Mouse (Mus musculus) limb, embryonic 10.5 days (tissue): ENCODE data around the gene Epha10. TPM values are rescaled to one million over a fixed set of nuclear protein-coding genes. Genes with fewer than 3 reads are reported as not detected.
A peak's percentile ranks its signal among the peaks of the same experiment; 100 is the strongest.

Source experiments
- DNase-seq: peaks from one replicate; pipeline ENCODE4 v3.0.0-alpha.2; 2017; ENCODE audit warnings: low spot score
- H3K27ac ChIP-seq: fragments of 300-500 bp; sonication (generic); 2 replicates; pipeline ENCODE4 v1.5.1; 2016; ENCODE audit warnings: mild to moderate bottlenecking
- H3K27me3 ChIP-seq: fragments of 300-500 bp; sonication (generic); 2 replicates; pipeline ENCODE4 v1.6.1; 2016; ENCODE audit warnings: low read depth, mild to moderate bottlenecking; ENCODE audit not compliant: poor library complexity, severe bottlenecking
- H3K36me3 ChIP-seq: fragments of 300-500 bp; sonication (generic); 2 replicates; pipeline ENCODE4 v1.6.1; 2016; ENCODE audit warnings: mild to moderate bottlenecking, moderate library complexity
- H3K4me1 ChIP-seq: fragments of 300-500 bp; sonication (generic); 2 replicates; pipeline ENCODE4 v1.6.1; 2016
- H3K4me3 ChIP-seq: fragments of 300-500 bp; sonication (generic); 2 replicates; pipeline ENCODE4 v1.5.1; 2016; ENCODE audit warnings: mild to moderate bottlenecking, moderate library complexity
- H3K9me3 ChIP-seq: fragments of 300-500 bp; sonication (generic); replicated peaks from 2 replicates; pipeline ENCODE4 v1.6.1; 2016; ENCODE audit warnings: mild to moderate bottlenecking
- WGBS: fragments of 180-500 bp; shearing (Covaris S2); methylation state at CpG from one replicate; pipeline ENCODE4 v1.1.7; 2016; 5-methylcytosine and 5-hydroxymethylcytosine counted together
- polyA plus RNA-seq: library from polyadenylated mRNA; unstranded; fragments of >200 nt; fragmentation: Nextera tagmentation; extraction: Ambion mirVana; gene quantifications from 2 replicates; pipeline ENCODE4 v1.2.1, GENCODE M21; 2016

Gene Epha10
- polyA plus RNA-seq: 0.05 and 0.06 TPM in 2 replicates

DNA sequence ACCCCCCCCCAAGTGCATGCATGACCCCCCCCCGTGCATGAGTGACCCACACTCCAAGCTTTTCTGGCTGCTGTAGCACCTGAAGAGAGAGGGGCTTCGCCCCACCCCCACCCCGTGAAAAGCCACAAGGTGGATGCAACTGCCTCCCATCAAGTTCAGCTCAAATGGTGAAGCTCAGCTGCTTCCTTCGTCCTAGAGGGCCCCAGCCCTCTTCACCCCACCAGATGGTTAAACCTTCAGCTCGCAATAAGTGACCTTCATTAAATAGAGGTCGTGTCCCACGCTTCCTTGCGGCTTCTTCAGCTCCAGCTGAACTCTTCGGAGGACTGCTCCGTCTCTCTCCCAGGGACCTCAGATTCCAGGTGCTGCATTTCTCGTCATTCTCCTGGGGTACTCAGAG, at the start of gene Epha10:
Epha10 (plus strand) TSS at position 301 of the 400 bp plus-strand sequence.
- Histone ChIP-seq H3K4me1 (peaks cover 20% of the 10 kb centered on the region), H3K36me3 (no peaks in the 10 kb centered on the region), H3K27me3 (peaks cover 71% of the 10 kb centered on the region), H3K27ac (no peak within 1 kb of the TSS), H3K4me3 (peak within 1 kb of the TSS; percentile 53), H3K9me3 (no peaks in the 10 kb centered on the region)
- DNase-seq: no peak
- 4% methylated on average over 11 of the region's 11 CpGs for WGBS

- no peaks in the 10 kb centered on the region for H3K9me3 ChIP-seq
- H3K27ac ChIP-seq: no peak overlapping the region
- DNase-seq: no peak
- no peaks in the 10 kb centered on the region for H3K4me1 ChIP-seq
- H3K36me3 ChIP-seq: peaks cover 68% of the 10 kb centered on the region
- WGBS: 95% methylated on average over 10 of the region's 10 CpGs
- H3K27me3 ChIP-seq: no peaks in the 10 kb centered on the region
- H3K4me3 ChIP-seq: no peak overlapping the region
Observed at GRCm38 (mm10) chr4:124832796-124833195, 47.9 kb upstream of the Epha10 start.

GRCm38 (mm10) chr4:124838035-124838700, 42.5 kb upstream of the Epha10 start:
- Histone ChIP-seq H3K9me3 (no peaks in the 10 kb centered on the region), H3K36me3 (peaks cover 74% of the 10 kb centered on the region)
- WGBS: 89% methylated on average over 14 of the region's 14 CpGs

DNA sequence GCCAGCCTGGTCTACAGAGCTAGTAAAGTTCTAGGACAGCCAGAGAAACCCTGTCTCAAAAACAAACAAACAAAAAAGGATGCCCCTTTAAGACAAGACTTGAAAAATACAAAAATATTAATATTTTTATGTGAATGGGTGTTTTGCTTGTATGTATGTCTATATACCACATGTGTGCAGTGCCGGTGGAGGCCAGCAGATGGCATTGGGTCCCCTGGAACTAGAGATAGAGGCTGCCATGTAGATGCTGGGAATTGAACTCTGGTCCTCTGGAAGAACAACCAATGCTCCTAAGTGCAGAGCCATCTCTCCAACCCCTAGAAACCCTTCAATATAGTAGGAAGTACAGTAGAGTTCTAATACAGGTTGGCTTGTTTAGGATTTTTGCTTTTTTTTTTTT, 39.7 kb upstream of the Epha10 start:
- H3K27ac ChIP-seq: no peak overlapping the region
- no peak overlapping the region for H3K4me3 ChIP-seq
- no peaks in the 10 kb centered on the region for H3K9me3 ChIP-seq
- H3K27me3 ChIP-seq: no peaks in the 10 kb centered on the region
- peaks cover 81% of the 10 kb centered on the region for H3K36me3 ChIP-seq
- H3K4me1 ChIP-seq: no peaks in the 10 kb centered on the region
- WGBS: 100% methylated on average over 1 of the region's 1 CpGs
- DNase-seq: no peak

More at GRCm38 (mm10) chr4:124838035-124838700, 42.5 kb upstream of the Epha10 start:
- H3K4me1 ChIP-seq: no peaks in the 10 kb centered on the region
- no peaks in the 10 kb centered on the region for H3K27me3 ChIP-seq
- DNase-seq: no peak
- H3K4me3 ChIP-seq: no peak overlapping the region
- H3K27ac ChIP-seq: no peak overlapping the region

DNA sequence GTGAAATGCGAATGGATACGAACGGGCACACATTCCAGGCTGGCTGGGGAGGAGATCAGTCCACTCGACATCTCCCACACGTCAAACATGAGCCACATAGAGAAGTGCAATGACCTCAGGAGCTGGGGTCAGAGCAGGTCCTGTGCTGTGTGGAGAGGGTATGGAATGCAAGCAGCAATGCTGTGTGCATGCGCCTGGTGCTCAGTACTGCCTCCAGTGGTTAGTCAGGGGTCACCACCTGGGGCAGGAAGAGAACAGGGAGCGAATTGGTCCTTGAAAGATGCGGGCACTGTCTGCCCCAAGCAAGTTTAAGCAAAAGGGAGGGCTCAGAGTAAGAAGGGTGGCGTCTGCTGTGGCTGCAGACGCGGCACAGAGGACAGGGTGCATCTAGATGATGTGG, 37.2 kb upstream of the Epha10 start:
- Histone ChIP-seq H3K9me3 (no peaks in the 10 kb centered on the region), H3K36me3 (peaks cover 73% of the 10 kb centered on the region), H3K27ac (no peak overlapping the region), H3K4me1 (0 out of 2 replicates have a peak, but pooled peaks cover 6% of the 10 kb centered on the region), H3K27me3 (no peaks in the 10 kb centered on the region), H3K4me3 (no peak overlapping the region)
- DNase-seq: peak; percentile 47
- 59% methylated on average over 11 of the region's 11 CpGs for WGBS

GRCm38 (mm10) chr4:124847573-124847972, 33.1 kb upstream of the Epha10 start:
- Histone ChIP-seq H3K4me3 (0 out of 2 replicates have a peak overlapping the region, but pooled peaks have one; percentile 3), H3K27me3 (no peaks in the 10 kb centered on the region), H3K27ac (no peak overlapping the region), H3K4me1 (peaks cover 28% of the 10 kb centered on the region), H3K9me3 (no peaks in the 10 kb centered on the region), H3K36me3 (peaks cover 42% of the 10 kb centered on the region)
- WGBS: 13% methylated on average over 8 of the region's 8 CpGs
- DNase-seq: peak; percentile 83

DNA sequence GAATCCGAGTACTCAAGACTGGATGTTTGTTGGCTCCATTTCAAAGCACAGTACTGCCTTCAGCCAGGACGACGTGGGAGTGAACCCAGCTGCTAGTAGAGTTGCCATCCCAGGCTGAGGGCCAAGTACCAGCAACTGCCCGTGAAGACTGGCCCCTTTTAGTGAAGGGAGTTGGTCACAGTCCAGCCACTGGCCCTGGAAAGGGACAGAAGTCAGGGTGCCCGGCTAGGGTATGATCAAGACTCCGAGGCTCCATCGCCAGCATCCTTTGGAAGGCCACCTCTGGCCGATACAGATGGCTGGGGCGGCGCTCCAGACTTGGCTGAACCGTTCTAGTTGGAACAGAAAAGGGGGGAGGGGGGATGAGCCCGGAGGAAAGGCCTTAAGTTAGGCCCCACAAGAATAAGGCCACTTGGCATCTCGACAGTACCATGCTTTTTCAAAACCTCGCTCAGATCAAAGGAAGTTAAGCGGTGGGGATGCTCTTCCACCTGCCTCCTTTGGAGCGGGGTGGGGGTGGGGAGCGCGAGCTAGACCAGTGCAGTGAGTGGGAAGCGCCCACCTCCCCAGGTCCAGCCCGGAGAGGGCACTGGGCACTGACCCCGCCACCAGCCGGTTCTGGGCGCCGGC, 31.0 kb upstream of the Epha10 start:
- H3K9me3 ChIP-seq: no peaks in the 10 kb centered on the region
- H3K27me3 ChIP-seq: no peaks in the 10 kb centered on the region
- H3K4me3 ChIP-seq: peak overlapping the region; percentile 97
- DNase-seq: no peak
- peaks cover 28% of the 10 kb centered on the region for H3K4me1 ChIP-seq
- H3K36me3 ChIP-seq: peaks cover 46% of the 10 kb centered on the region
- peak overlapping the region; percentile 93 for H3K27ac ChIP-seq
- 4% methylated on average over 24 of the region's 24 CpGs for WGBS

DNA sequence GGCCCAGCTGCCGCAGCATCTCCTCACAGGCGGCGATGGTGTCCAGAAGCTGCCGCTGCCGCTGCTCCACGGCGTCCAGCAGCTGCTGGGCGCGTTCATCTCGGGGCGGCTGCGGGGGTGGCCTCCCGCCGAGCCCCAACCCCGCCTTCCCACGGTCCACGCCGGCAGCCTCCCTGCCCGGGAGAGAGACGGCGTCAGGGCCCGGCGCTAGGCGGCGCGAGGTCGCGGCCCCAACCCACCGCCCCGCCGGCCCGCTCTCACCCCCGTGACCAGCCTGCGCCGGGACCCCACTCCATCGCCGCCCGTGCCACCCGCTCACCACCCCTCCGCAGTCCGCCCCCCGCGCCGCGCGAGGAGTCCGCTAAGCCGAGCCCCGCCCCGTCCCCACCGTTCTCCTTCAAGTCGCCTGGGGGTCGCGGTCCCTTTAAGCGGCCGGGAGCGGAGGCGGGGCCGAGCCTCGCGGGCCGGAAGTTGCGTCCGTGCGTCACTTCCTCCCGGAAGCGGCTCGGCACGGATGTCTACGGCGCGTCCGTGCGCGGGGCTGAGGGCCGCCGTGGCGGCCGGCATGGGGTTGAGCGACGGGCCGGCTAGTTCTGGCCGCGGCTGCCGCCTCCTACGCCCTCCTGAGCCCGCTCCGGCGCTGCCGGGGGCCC, 30.3 kb upstream of the Epha10 start, which contains the start of gene Yrdc:
Yrdc (plus strand) TSS at position 419 of the 653 bp plus-strand sequence.
- DNase-seq: peak; percentile 98
- peaks cover 28% of the 10 kb centered on the region for H3K4me1 ChIP-seq
- peak within 1 kb of the TSS; percentile 97 for H3K4me3 ChIP-seq
- H3K27me3 ChIP-seq: no peaks in the 10 kb centered on the region
- H3K36me3 ChIP-seq: peaks cover 45% of the 10 kb centered on the region
- peak within 1 kb of the TSS; percentile 93 for H3K27ac ChIP-seq
- under 1% methylated on average over 88 of the region's 90 CpGs for WGBS
- no peaks in the 10 kb centered on the region for H3K9me3 ChIP-seq

DNA sequence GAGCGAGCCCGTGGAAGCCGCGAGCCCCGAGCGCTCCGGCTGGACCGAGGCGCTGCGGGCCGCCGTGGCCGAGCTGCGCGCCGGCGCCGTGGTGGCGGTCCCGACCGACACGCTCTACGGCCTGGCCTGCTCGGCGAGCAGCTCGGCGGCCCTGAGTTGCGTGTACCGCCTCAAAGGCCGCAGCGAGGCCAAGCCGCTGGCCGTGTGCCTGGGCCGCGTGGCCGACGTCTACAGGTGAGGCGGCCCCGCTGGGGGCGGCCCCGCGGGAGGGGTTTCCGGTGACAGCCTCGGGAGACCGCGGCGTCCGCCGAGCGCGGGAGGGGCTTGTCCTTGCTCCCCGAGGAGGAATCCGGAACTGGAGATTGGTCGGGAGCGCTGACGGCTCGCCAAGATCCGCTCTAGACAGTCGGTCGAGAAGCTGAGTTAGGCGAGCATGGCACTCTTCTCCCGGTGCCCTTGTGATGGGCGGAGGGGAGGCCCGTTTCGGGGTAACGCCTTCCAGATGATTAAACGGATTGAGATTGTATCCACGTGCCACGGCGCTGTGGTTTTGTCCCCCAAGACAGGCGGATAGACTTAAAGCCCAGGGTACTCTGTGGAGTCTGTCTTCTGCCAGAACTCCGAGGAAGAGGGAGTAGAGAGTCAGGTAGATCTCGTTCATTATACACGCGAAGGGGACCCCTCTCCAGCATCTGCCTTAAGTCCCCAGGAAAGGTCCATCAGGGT, 29.6 kb upstream of the Epha10 start, which contains the start of gene 1110065P20Rik:
1110065P20Rik (minus strand) TSS at position 264 of the 726 bp plus-strand sequence.
- Histone ChIP-seq H3K27me3 (no peaks in the 10 kb centered on the region), H3K36me3 (peaks cover 49% of the 10 kb centered on the region), H3K9me3 (no peaks in the 10 kb centered on the region), H3K4me1 (peaks cover 28% of the 10 kb centered on the region), H3K27ac (peak within 1 kb of the TSS; percentile 93), H3K4me3 (peak within 1 kb of the TSS; percentile 97)
- under 1% methylated on average over 75 of the region's 75 CpGs for WGBS
- peak; percentile 80 for DNase-seq

GRCm38 (mm10) chr4:124856294-124856693, 24.4 kb upstream of the Epha10 start:
- Histone ChIP-seq H3K27ac (no peak overlapping the region), H3K27me3 (peaks cover 14% of the 10 kb centered on the region), H3K9me3 (no peaks in the 10 kb centered on the region), H3K4me3 (no peak overlapping the region), H3K4me1 (peaks cover 12% of the 10 kb centered on the region), H3K36me3 (peaks cover 52% of the 10 kb centered on the region)
- 94% methylated on average over 8 of the region's 8 CpGs for WGBS
- DNase-seq: no peak

GRCm38 (mm10) chr4:124858370-124858769, 22.3 kb upstream of the Epha10 start:
- Histone ChIP-seq H3K27me3 (peaks cover 35% of the 10 kb centered on the region), H3K27ac (no peak overlapping the region), H3K4me1 (peaks cover 15% of the 10 kb centered on the region), H3K4me3 (no peak overlapping the region), H3K9me3 (no peaks in the 10 kb centered on the region), H3K36me3 (peaks cover 39% of the 10 kb centered on the region)
- 84% methylated on average over 5 of the region's 5 CpGs for WGBS
- DNase-seq: no peak

DNA sequence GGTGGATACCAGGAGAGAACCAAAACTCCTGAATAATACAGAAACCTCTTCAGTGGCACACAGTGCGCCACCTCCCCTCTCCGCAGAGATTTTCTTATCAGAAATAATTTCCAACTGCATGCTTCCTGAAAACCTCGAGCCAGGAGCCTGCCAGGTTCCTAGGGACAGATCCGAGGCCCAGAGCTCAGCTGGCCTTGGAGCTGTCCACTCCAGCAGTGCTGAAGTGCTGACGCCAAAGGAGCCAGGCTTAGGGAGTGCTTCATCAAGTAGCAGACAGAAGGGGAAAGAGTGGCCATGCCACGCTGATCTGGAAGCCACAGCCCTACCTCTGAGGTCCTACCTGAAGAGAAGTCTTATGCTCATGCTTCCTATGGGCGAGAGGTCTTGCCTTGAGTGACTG, 20.3 kb upstream of the Epha10 start:
- H3K4me1 ChIP-seq: peaks cover 15% of the 10 kb centered on the region
- H3K36me3 ChIP-seq: peaks cover 19% of the 10 kb centered on the region
- peak; percentile 92 for DNase-seq
- H3K27ac ChIP-seq: no peak overlapping the region
- 13% methylated on average over 7 of the region's 7 CpGs for WGBS
- H3K9me3 ChIP-seq: no peaks in the 10 kb centered on the region
- no peak overlapping the region for H3K4me3 ChIP-seq
- H3K27me3 ChIP-seq: peaks cover 41% of the 10 kb centered on the region
